Mouse (Mus musculus): ENCODE results near the gene Cdkn1c. TPM values are rescaled to one million over a fixed set of nuclear protein-coding genes. Genes with fewer than 3 reads are reported as not detected.

Cdkn1c gene
- polyA plus RNA-seq, 1 experiment, result 45.9 TPM

DNA sequence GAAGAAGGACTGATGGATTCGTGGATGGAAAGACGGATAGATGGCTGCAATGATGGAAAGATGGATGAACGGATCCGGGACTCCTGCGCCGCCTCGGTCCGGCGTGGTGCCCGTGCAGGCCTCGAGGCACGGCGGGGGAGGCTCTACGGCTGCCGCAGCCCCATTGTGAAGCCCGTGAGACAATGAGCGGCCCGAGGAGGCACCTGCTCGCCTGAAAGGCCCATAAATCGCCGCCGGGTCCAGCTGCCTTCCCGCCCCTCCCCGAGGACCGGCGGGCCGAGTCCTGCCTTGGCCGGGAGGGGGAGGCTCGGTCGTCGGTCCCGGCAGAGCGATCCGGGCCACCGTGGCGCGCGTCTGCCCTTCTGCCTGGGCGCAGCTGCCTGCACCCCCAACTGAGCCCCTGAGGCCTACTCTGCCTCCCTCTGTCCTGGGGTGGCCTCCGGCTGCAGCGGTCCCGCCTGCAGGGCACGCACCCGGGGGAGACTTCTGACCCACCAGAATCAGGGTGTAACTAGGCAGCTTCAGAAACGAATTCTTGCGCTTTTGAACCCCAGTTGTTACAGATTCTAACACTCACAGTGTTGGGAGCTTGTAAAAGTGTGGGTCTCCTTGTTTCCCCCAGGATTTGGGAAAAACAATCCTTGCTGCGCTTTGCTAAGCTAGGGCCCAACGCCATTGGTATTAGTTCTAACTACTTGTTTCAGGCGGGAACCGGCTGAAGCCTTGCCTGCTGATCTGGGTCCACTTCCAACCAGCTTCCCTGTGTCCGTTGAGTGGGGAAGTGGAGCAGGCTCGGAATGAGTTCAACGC is 15.0 kb downstream of the Cdkn1c start:
- Histone ChIP-seq H3K27ac (ENCODE audit: control insufficient read depth, insufficient read depth, low read depth, low read length) (no peak overlapping the region), H3K4me1 (ENCODE audit: control insufficient read depth, insufficient read depth, low read length) (peaks cover 10% of the 10 kb centered on the region), H3K36me3 (ENCODE audit: control insufficient read depth, insufficient read depth, low read length) (no peaks in the 10 kb centered on the region), H3K4me3 (ENCODE audit: control insufficient read depth, low read depth, low read length) (peak overlapping the region; percentile 7; the same call in 1 of the 2 replicates), H3K27me3 (ENCODE audit: control insufficient read depth, insufficient read depth, low read length) (no peaks in the 10 kb centered on the region; the same call in 1 of the 2 replicates)
- TF ChIP-seq POLR2A (IDR thresholded peaks at IDR 0.05; ENCODE audit: control insufficient read depth, low read depth, low read length) (no peak), CTCF (IDR thresholded peaks at IDR 0.05; ENCODE audit: control insufficient read depth, insufficient read depth, insufficient replicate concordance, low read depth, low read length) (no peak)

DNA sequence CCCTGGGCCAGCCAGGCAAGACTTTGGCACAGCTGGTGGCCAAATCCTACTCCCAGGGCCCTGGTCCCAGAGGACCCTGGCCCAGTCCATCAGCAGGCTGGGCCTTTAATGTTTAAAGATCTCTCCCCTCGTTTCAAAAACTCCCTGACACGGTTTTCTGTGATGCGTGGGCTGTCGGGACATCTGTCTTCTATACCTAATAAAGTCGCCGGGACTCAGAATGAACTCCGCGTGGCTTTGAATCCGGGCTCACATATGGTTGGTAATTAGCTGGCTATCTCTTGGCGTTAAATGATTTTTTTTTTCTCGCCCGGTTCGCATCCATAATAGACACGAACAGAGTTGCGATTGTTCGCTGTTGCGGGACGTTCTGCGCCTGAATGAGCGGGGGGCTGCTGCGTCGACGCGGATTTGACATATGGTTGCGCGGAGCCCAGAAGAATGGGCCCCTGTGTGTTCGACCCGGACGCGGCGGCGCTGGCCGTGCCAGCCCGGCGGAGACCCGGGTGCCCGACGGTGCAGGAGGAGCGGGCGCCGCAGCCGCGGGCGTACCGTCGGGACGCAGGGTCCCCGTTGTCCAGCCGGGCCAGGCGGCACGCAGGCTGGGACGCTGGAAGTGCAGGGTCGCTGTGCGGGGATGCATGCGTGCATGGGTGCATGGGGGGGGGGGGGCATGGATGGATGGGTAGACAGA is 15.7 kb downstream of the Cdkn1c start:
- Histone ChIP-seq H3K4me3 (ENCODE audit: control insufficient read depth, low read depth, low read length) (no peak overlapping the region), H3K4me1 (ENCODE audit: control insufficient read depth, insufficient read depth, low read length) (peaks cover 10% of the 10 kb centered on the region), H3K36me3 (ENCODE audit: control insufficient read depth, insufficient read depth, low read length) (no peaks in the 10 kb centered on the region), H3K27ac (ENCODE audit: control insufficient read depth, insufficient read depth, low read depth, low read length) (no peak overlapping the region), H3K27me3 (ENCODE audit: control insufficient read depth, insufficient read depth, low read length) (no peaks in the 10 kb centered on the region; the same call in 1 of the 2 replicates)
- TF ChIP-seq POLR2A (IDR thresholded peaks at IDR 0.05; ENCODE audit: control insufficient read depth, low read depth, low read length) (no peak), CTCF (IDR thresholded peaks at IDR 0.05; ENCODE audit: control insufficient read depth, insufficient read depth, insufficient replicate concordance, low read depth, low read length) (no peak)

DNA sequence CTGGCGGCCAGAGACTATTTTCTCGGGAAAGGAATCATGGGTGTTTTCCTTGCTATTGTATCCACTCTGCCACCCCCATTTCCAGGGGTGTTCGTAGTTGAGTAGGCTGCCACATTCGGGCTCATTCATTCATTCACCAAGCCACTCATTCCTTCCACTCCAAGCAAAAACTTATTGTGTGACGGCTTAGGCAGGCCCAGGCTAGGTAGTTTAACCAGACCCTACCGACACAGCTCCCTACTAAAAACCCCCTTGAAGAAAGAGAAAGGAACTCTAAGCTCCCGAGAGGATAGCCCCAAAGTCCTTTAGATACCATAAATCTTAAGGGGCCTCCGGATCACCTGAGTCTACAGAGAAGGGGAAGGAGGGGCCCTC is 16.3 kb downstream of the Cdkn1c start:
- no peak overlapping the region for H3K4me3 ChIP-seq (ENCODE audit: control insufficient read depth, low read depth, low read length)
- TF ChIP-seq POLR2A (IDR thresholded peaks at IDR 0.05; ENCODE audit: control insufficient read depth, low read depth, low read length) (no peak), CTCF (IDR thresholded peaks at IDR 0.05; ENCODE audit: control insufficient read depth, insufficient read depth, insufficient replicate concordance, low read depth, low read length) (no peak)
- no peak overlapping the region for H3K27ac ChIP-seq (ENCODE audit: control insufficient read depth, insufficient read depth, low read depth, low read length)
- no peaks in the 10 kb centered on the region; the same call in 1 of the 2 replicates for H3K27me3 ChIP-seq (ENCODE audit: control insufficient read depth, insufficient read depth, low read length)
- H3K36me3 ChIP-seq (ENCODE audit: control insufficient read depth, insufficient read depth, low read length), result no peaks in the 10 kb centered on the region
- peaks cover 10% of the 10 kb centered on the region for H3K4me1 ChIP-seq (ENCODE audit: control insufficient read depth, insufficient read depth, low read length)

DNA sequence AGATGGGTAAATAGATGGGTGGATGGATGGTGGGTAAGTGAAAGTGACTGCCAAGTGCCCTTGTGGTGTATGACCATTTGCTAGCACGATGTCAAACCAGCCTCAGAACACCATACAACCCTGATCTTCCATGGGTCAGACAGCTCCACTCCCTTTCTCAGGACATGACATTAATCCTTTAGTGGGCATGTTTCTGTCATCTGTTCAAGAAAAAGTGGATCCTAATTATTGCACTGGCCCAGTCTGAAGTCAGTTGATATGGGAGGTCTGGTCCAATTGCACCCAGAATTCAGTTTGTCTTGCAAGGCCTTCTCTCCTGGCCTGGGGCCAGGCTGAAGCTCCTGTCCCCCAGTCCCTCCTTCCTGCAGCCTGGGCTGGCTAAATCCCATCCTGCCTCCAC is 21.9 kb downstream of the Cdkn1c start:
- Histone ChIP-seq H3K27ac (ENCODE audit: control insufficient read depth, insufficient read depth, low read depth, low read length) (no peak overlapping the region), H3K4me1 (ENCODE audit: control insufficient read depth, insufficient read depth, low read length) (peaks cover 2% of the 10 kb centered on the region; the same call in 1 of the 2 replicates), H3K27me3 (ENCODE audit: control insufficient read depth, insufficient read depth, low read length) (no peaks in the 10 kb centered on the region; the same call in 1 of the 2 replicates), H3K36me3 (ENCODE audit: control insufficient read depth, insufficient read depth, low read length) (no peaks in the 10 kb centered on the region), H3K4me3 (ENCODE audit: control insufficient read depth, low read depth, low read length) (no peak overlapping the region)
- TF ChIP-seq POLR2A (IDR thresholded peaks at IDR 0.05; ENCODE audit: control insufficient read depth, low read depth, low read length) (no peak), CTCF (IDR thresholded peaks at IDR 0.05; ENCODE audit: control insufficient read depth, insufficient read depth, insufficient replicate concordance, low read depth, low read length) (no peak)

DNA sequence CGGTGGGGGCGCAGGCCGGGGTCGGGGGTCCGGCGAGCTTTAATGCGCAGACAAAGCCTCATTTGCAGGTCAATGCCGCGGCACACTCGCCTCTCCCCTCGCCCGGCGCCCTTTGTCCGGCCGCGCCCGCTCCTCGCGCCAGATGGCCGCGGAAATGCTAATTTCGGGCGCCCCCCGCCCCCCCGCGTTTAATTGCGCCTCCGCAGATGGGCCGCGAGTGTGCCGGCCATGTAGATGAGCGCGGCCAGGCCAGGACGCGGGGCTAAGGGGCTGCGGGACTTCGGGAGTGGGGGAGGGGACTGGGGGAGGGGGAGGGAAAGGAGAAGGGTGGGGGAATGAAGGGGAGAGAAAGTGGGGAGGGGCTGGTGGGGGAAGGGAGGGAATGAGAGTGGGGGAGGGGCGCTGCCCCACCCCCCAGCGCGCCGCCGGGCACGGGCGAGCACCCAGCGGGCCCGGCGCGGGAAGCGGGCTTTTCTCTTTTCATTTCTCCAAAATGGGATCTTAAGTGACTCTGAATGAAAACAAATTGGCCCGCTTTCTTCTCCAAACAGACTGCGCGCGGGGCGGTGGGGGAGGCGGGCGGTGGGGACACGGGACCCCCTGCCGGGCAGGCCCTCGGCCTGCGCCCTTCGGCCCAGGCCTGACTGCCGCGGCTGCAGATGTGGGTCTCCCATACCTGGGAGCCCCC is 22.8 kb downstream of the Cdkn1c start:
- Histone ChIP-seq H3K27me3 (ENCODE audit: control insufficient read depth, insufficient read depth, low read length) (no peaks in the 10 kb centered on the region; the same call in 1 of the 2 replicates), H3K27ac (ENCODE audit: control insufficient read depth, insufficient read depth, low read depth, low read length) (no peak overlapping the region), H3K36me3 (ENCODE audit: control insufficient read depth, insufficient read depth, low read length) (no peaks in the 10 kb centered on the region), H3K4me3 (ENCODE audit: control insufficient read depth, low read depth, low read length) (peak overlapping the region; percentile 35), H3K4me1 (ENCODE audit: control insufficient read depth, insufficient read depth, low read length) (peaks cover 2% of the 10 kb centered on the region; the same call in 1 of the 2 replicates)
- TF ChIP-seq CTCF (IDR thresholded peaks at IDR 0.05; ENCODE audit: control insufficient read depth, insufficient read depth, insufficient replicate concordance, low read depth, low read length) (no peak), POLR2A (IDR thresholded peaks at IDR 0.05; ENCODE audit: control insufficient read depth, low read depth, low read length) (no peak)

DNA sequence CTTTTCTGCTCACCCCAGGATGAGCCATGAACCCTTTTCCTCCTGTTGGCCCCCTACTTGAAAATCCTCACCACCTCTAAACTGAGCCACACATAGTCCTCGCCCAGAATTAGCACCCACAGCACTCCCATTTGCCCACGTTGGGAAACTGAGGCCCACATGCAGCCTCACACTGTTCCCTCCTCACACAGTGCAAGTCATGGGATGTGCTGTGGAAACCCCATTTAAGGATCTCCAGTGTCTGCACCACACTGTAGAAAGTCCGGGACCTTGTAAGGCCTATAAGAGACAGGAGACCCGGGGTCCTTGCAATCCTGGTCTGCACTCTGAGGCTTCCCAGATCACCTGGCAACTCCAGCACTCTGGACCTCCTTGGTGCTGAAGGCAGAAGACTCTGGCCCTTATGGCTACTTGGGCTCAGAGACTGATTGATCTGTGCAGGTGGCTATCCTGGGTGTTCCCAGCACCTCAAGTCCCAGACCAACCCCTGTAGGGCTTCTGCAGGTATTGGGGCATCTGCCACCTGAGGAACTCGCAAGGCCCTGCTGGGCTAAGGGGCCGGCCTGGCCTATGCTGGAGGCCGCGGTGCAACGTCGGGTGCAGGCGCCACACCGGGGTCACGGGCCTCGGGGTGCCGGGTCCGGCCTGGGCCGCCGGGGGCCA is 23.5 kb downstream of the Cdkn1c start:
- TF ChIP-seq POLR2A (IDR thresholded peaks at IDR 0.05; ENCODE audit: control insufficient read depth, low read depth, low read length), result no peak
- TF ChIP-seq CTCF (IDR thresholded peaks at IDR 0.05; ENCODE audit: control insufficient read depth, insufficient read depth, insufficient replicate concordance, low read depth, low read length), result no peak
- Histone ChIP-seq H3K4me3 (ENCODE audit: control insufficient read depth, low read depth, low read length) (no peak overlapping the region; the same call in 1 of the 2 replicates), H3K4me1 (ENCODE audit: control insufficient read depth, insufficient read depth, low read length) (peaks cover 2% of the 10 kb centered on the region; the same call in 1 of the 2 replicates), H3K36me3 (ENCODE audit: control insufficient read depth, insufficient read depth, low read length) (no peaks in the 10 kb centered on the region), H3K27me3 (ENCODE audit: control insufficient read depth, insufficient read depth, low read length) (no peaks in the 10 kb centered on the region; the same call in 1 of the 2 replicates), H3K27ac (ENCODE audit: control insufficient read depth, insufficient read depth, low read depth, low read length) (no peak overlapping the region)
